Mouse (Mus musculus) liver, postnatal 0 days (tissue): ENCODE data around the gene Flnb.

Experiments
- CTCF ChIP-seq: sonication (generic); IDR thresholded peaks from 2 replicates; pipeline ENCODE4 v1.5.1; 2016; ENCODE audit warnings: antibody characterized with exemption, low read depth
- EP300 ChIP-seq: IDR thresholded peaks from 2 replicates; pipeline ENCODE4 v1.6.1; 2016; ENCODE audit warnings: antibody characterized with exemption, low read depth, mild to moderate bottlenecking

DNA sequence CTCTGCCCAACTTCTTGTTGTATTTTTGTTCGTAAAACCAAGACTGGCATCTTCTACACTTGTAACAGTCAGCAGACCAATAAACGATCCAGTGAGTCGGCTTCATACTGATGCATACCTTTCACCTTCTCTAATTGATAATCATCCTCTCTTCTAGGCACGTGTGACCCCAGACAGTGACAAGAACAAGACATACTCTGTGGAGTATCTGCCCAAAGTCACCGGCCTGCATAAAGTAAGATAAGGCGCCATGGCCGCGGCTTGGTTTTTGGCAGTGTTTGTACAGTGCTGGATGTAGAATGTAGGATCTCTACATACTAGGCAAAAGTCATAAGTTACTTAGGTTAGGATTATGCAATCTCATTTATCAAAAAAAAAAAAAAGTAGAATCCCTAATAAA, 64.3 kb downstream of the Flnb start:
- TF ChIP-seq CTCF (no peak), EP300 (no peak)
